In genomic region chrX:42202482-42202881, GRCm38 (mm10) we compare ENCODE assay signal across 20 mouse cellular contexts.
"Had no signal": no experiment of that assay in that cellular context is flagged by ENCODE, and none has a peak within 500 bp of the region (broad histone marks: within the 10 kb centered on the region; RNA-seq: fewer than 3 reads in every experiment).

No protein-coding gene starts in this region.

- H3K4me2 ChIP-seq: kidney, embryonic 15.5 days; limb, embryonic 13.5 days; liver, embryonic 13.5 days; midbrain, embryonic 11.5 days; neural tube, embryonic 12.5 days; neural tube, embryonic 15.5 days had no signal

- H3K9me3 ChIP-seq: kidney, embryonic 15.5 days; limb, embryonic 10.5 days; limb, embryonic 13.5 days; liver, embryonic 13.5 days; megakaryocyte, embryonic 14.5 days; neural tube, embryonic 12.5 days; neural tube, embryonic 15.5 days had no signal

- H3K27me3 ChIP-seq: kidney, embryonic 15.5 days; limb, embryonic 13.5 days; liver, embryonic 13.5 days; megakaryocyte, embryonic 14.5 days; neural tube, embryonic 12.5 days; neural tube, embryonic 15.5 days had no signal

- H3K36me3 ChIP-seq: neural tube, embryonic 12.5 days; neural tube, embryonic 15.5 days had no signal

- H3K4me1 ChIP-seq: kidney, embryonic 15.5 days; limb, embryonic 10.5 days; limb, embryonic 13.5 days; liver, embryonic 13.5 days; neural tube, embryonic 12.5 days; neural tube, embryonic 15.5 days had no signal

- DNase-seq: kidney, adult 8-10 months; kidney, postnatal 10 days; kidney, postnatal 36 days; layer of hippocampus, adult 9-11 months; liver; liver, embryonic 13.5 days; lung, adult 2 months; midbrain, embryonic 14.5 days; right cerebral cortex, adult 18-20 months; right cerebral cortex, postnatal 14 days; right cerebral cortex, postnatal 4 days; thymus, postnatal 25 days had no signal

- H3K9ac ChIP-seq: kidney, embryonic 15.5 days; limb, embryonic 13.5 days; liver, embryonic 13.5 days; neural tube, embryonic 12.5 days; neural tube, embryonic 15.5 days had no signal

- H3K27ac ChIP-seq: kidney, embryonic 15.5 days; limb, embryonic 10.5 days; limb, embryonic 13.5 days; liver, embryonic 13.5 days; macrophage; neural tube, embryonic 12.5 days; neural tube, embryonic 15.5 days had no signal

- H3K4me3 ChIP-seq: kidney, embryonic 15.5 days; limb, embryonic 10.5 days; limb, embryonic 13.5 days; liver, embryonic 13.5 days; megakaryocyte, embryonic 14.5 days; neural tube, embryonic 12.5 days; neural tube, embryonic 15.5 days had no signal
